In genomic region chr16:61246387-61246786, GRCm38 (mm10) we compare ENCODE assay signal across 25 mouse cellular contexts.
"Had no signal": no experiment of that assay in that cellular context is flagged by ENCODE, and none has a peak within 500 bp of the region (broad histone marks: within the 10 kb centered on the region; RNA-seq: fewer than 3 reads in every experiment).

No protein-coding gene starts in this region.

- ATAC-seq: hindbrain, postnatal 0 days; intestine, embryonic 16.5 days had no signal

- H3K4me2 ChIP-seq: heart, embryonic 11.5 days; heart, embryonic 13.5 days; heart, embryonic 15.5 days; hindbrain, embryonic 13.5 days; hindbrain, embryonic 15.5 days; limb, embryonic 12.5 days; liver, embryonic 11.5 days; liver, embryonic 13.5 days had no signal

- H3K36me3 ChIP-seq: heart, embryonic 13.5 days; heart, embryonic 15.5 days; hindbrain, embryonic 13.5 days; hindbrain, embryonic 15.5 days; limb, embryonic 10.5 days; limb, embryonic 12.5 days; liver, embryonic 13.5 days had no signal

- H3K4me1 ChIP-seq: heart, embryonic 13.5 days; heart, embryonic 15.5 days; hindbrain, embryonic 13.5 days; hindbrain, embryonic 15.5 days; limb, embryonic 10.5 days; limb, embryonic 12.5 days; liver, embryonic 13.5 days had no signal

- H3K27ac ChIP-seq: heart, embryonic 13.5 days; heart, embryonic 15.5 days; hindbrain, embryonic 13.5 days; hindbrain, embryonic 15.5 days; hindbrain, postnatal 0 days; layer of hippocampus, adult 2 months; left cerebral cortex, adult 2 months; limb, embryonic 10.5 days; limb, embryonic 12.5 days; liver, embryonic 13.5 days had no signal

- H3K27me3 ChIP-seq: heart, embryonic 13.5 days; heart, embryonic 15.5 days; hindbrain, embryonic 13.5 days; hindbrain, embryonic 15.5 days; limb, embryonic 12.5 days; liver, embryonic 13.5 days had no signal

- H3K9me3 ChIP-seq: heart, embryonic 15.5 days; hindbrain, embryonic 13.5 days; hindbrain, embryonic 15.5 days; limb, embryonic 10.5 days; limb, embryonic 12.5 days had no signal

- DNase-seq: gastrocnemius, postnatal 14 days; gastrocnemius, postnatal 36 days; heart, adult 18-20 months; heart, postnatal 14 days; heart, postnatal 36 days; kidney, adult 11 months; kidney, adult 2 months; kidney, adult 9 months; kidney, postnatal 10 days; kidney, postnatal 25 days; kidney, postnatal 4 days; liver; liver, embryonic 13.5 days had no signal

- H3K9ac ChIP-seq: heart, embryonic 13.5 days; heart, embryonic 15.5 days; hindbrain, embryonic 13.5 days; hindbrain, embryonic 15.5 days; limb, embryonic 12.5 days; liver, embryonic 13.5 days had no signal

- H3K4me3 ChIP-seq: heart, embryonic 13.5 days; heart, embryonic 15.5 days; hindbrain, embryonic 13.5 days; hindbrain, embryonic 15.5 days; layer of hippocampus, adult 2 months; left cerebral cortex, adult 2 months; limb, embryonic 10.5 days; limb, embryonic 12.5 days; liver, embryonic 13.5 days had no signal
